Mouse (Mus musculus): ENCODE results near the gene Camta1. TPM values are rescaled to one million over a fixed set of nuclear protein-coding genes. Genes with fewer than 3 reads are reported as not detected.

Camta1 gene
- total RNA-seq, 2 experiments from 2014 or later: 193 to 222 TPM

DNA sequence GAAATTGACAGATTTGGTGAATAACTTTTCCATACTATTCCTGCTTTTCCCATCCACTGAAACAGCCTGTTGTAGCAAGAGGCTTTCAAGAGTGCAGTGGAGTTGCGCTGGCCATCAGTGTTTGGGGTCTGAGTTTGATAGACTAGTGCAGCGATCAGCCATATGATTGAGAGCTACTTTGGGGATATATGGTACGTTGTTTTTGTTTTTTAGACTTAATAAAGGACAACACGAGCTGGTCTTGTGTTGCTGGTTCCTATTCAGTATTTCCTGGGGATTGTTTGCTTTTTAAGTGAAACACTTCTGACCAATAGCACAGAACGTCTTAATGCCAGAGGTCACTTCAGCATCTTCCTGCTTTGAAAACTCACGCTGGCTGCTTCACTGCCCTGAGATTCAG is 993.5 kb downstream of the Camta1 start:
- no peak for DNase-seq (ENCODE audit: low spot score in 2 of 2)
- intact Hi-C loops (cut with DNase I): no loop called here

Other genes with a start within 250 kb of the Camta1 start
- gene Dnajc11, start 71.8 kb upstream of the Camta1 start, total RNA-seq (2021): 10 to 100 TPM; 61.6 to 62.3 TPM
- gene Thap3, start 127.1 kb upstream of the Camta1 start, total RNA-seq (2021): 10 to 100 TPM; 16.5 to 20.4 TPM
- gene Phf13, start 134.4 kb upstream of the Camta1 start, total RNA-seq (2021): 10 to 100 TPM; 13.1 to 13.9 TPM
- 10 to 100 TPM; 13.5 to 16.4 TPM for gene Klhl21, start 146.9 kb upstream of the Camta1 start, total RNA-seq (2021)
- gene Zbtb48, start 165.8 kb upstream of the Camta1 start, total RNA-seq (2021): 10 to 100 TPM; 13.6 to 15.5 TPM
- gene Tas1r1, start 176.7 kb upstream of the Camta1 start, total RNA-seq (2021): under 1 TPM; 0.37 to 0.76 TPM
- 10 to 100 TPM; 16.5 to 18.8 TPM for gene Nol9, start 177.4 kb upstream of the Camta1 start, total RNA-seq (2021)
- 10 to 100 TPM; 72.1 to 93.5 TPM for gene Plekhg5, start 210.6 kb upstream of the Camta1 start, total RNA-seq (2021)